ENCODE assay signal across 8 mouse cellular contexts in genomic region chr17:74526806-74527653, GRCm38 (mm10). TPM values are rescaled to one million over a fixed set of nuclear protein-coding genes. Genes with fewer than 3 reads are reported as not detected.
DNase-seq lines count a peak whose midpoint lies in the region; ATAC-seq and TF ChIP-seq lines count a peak whose summit lies in the region.

No protein-coding gene starts in this region.

- intact Hi-C loops in left cerebral cortex, adult 2 months (cut with DNase I): no loop called here

- peak overlapping the region; percentile 63 for H3K4me2 ChIP-seq in limb, embryonic 15.5 days

- H3K9me3 ChIP-seq in forebrain, embryonic 10.5 days: 0 out of 2 replicates have a peak, but pooled peaks cover 2% of the 10 kb centered on the region
- H3K9me3 ChIP-seq in limb, embryonic 15.5 days: no peaks in the 10 kb centered on the region

- ATAC-seq in limb, embryonic 15.5 days (ENCODE audit: insufficient number of reproducible peaks, low FRiP score, low TSS enrichment, low read depth): no peak
- ATAC-seq in megakaryocyte-erythroid progenitor cell, adult 5-6 weeks (replicated peaks; ENCODE audit: low FRiP score, low TSS enrichment, poor library complexity, severe bottlenecking): no peak

- H3K4me1 ChIP-seq in forebrain, embryonic 10.5 days: peaks cover 28% of the 10 kb centered on the region
- H3K4me1 ChIP-seq in limb, embryonic 15.5 days: peaks cover 20% of the 10 kb centered on the region

- H3K27ac ChIP-seq in left cerebral cortex, adult 2 months: peak overlapping the region; percentile 94
- H3K27ac ChIP-seq in forebrain, embryonic 10.5 days: peak overlapping the region; percentile 98
- H3K27ac ChIP-seq in limb, embryonic 15.5 days: peak overlapping the region; percentile 98

- peak overlapping the region; percentile 54 for H3K4me3 ChIP-seq in left cerebral cortex, adult 2 months
- peak overlapping the region; percentile 98 for H3K4me3 ChIP-seq in forebrain, embryonic 10.5 days
- peak overlapping the region; percentile 91 for H3K4me3 ChIP-seq in limb, embryonic 15.5 days

- WGBS in forebrain, embryonic 10.5 days: 91% methylated on average over 9 of the region's 9 CpGs
- WGBS in limb, embryonic 15.5 days: 75% methylated on average over 9 of the region's 9 CpGs

- H3K27me3 ChIP-seq in forebrain, embryonic 10.5 days (ENCODE audit: poor library complexity, severe bottlenecking): no peaks in the 10 kb centered on the region
- H3K27me3 ChIP-seq in limb, embryonic 15.5 days: no peaks in the 10 kb centered on the region

- DNase-seq in left cerebral cortex, adult 2 months (ENCODE audit: extremely low spot score in 1 of 2, low spot score in 2 of 2): no peak
- no peak for DNase-seq in left cerebral cortex, adult 18-20 months (ENCODE audit: low spot score in 2 of 2)
- DNase-seq in R1 (ENCODE audit: low read depth, low spot score): peak; percentile 93
- DNase-seq in forebrain, embryonic 10.5 days (ENCODE audit: extremely low spot score, low spot score): no peak
- peak; percentile 1 for DNase-seq in retina, postnatal 1 day
- DNase-seq in layer of hippocampus, adult 8-10 months (ENCODE audit: low spot score in 2 of 2): no peak

- H3K36me3 ChIP-seq in forebrain, embryonic 10.5 days (replicated peaks): no peaks in the 10 kb centered on the region
- no peaks in the 10 kb centered on the region for H3K36me3 ChIP-seq in limb, embryonic 15.5 days

- H3K9ac ChIP-seq in limb, embryonic 15.5 days: peak overlapping the region; percentile 41

- TF ChIP-seq CTCF in left cerebral cortex, adult 2 months (IDR thresholded peaks at IDR 0.05): no peak

RNA-seq across cellular contexts. Expression of gene Birc6, which starts 1.1 kb away (rescaled TPM):
- 100 to 1,000 TPM; 132 to 144 TPM for total RNA-seq in left cerebral cortex, adult 2 months (2021)
- 100 to 1,000 TPM; 117 to 130 TPM for total RNA-seq in left cerebral cortex, adult 18-20 months (2021)
- polyA plus RNA-seq in forebrain, embryonic 10.5 days (2016; fragmentation: Nextera tagmentation; extraction: Ambion mirVana): 85.0 and 86.5 TPM in 2 replicates
- polyA plus RNA-seq in limb, embryonic 15.5 days (2015; fragmentation: Nextera tagmentation; extraction: Ambion mirVana): 79.1 and 82.5 TPM in 2 replicates
- total RNA-seq in megakaryocyte-erythroid progenitor cell, adult 5-6 weeks (2014; fragmentation: Nextera tagmentation): 147 and 149 TPM in 2 replicates
- total RNA-seq in megakaryocyte-erythroid progenitor cell, adult 5-6 weeks (2017): 159 and 167 TPM in 2 replicates
- total RNA-seq in layer of hippocampus, adult 8-10 months (2022): 100 to 1,000 TPM; 113 to 132 (median 117) TPM

RNA-seq across cellular contexts. Expression of gene Yipf4, which starts 37.7 kb away (rescaled TPM):
- 10 to 100 TPM; 76.7 to 89.5 TPM for total RNA-seq in left cerebral cortex, adult 2 months (2021)
- total RNA-seq in left cerebral cortex, adult 18-20 months (2021): 10 to 100 TPM; 72.8 to 83.4 TPM
- 27.0 and 28.6 TPM in 2 replicates for polyA plus RNA-seq in forebrain, embryonic 10.5 days (2016; fragmentation: Nextera tagmentation; extraction: Ambion mirVana)
- polyA plus RNA-seq in limb, embryonic 15.5 days (2015; fragmentation: Nextera tagmentation; extraction: Ambion mirVana): 55.9 and 67.8 TPM in 2 replicates
- total RNA-seq in megakaryocyte-erythroid progenitor cell, adult 5-6 weeks (2014; fragmentation: Nextera tagmentation): 21.2 and 32.3 TPM in 2 replicates
- total RNA-seq in megakaryocyte-erythroid progenitor cell, adult 5-6 weeks (2017): 34.1 and 56.6 TPM in 2 replicates
- total RNA-seq in layer of hippocampus, adult 8-10 months (2022): 10 to 100 TPM; 78.8 to 86.5 (median 82.5) TPM

Comparison
In these comparisons a context has a peak if more than half of its experiments do, and no peak if none do; other contexts are left out.
1. DNase-seq: peak in R1 (single experiment) and retina, postnatal 1 day (single experiment); none in left cerebral cortex, adult 2 months (0 of 2), left cerebral cortex, adult 18-20 months (0 of 2), forebrain, embryonic 10.5 days (single experiment) and layer of hippocampus, adult 8-10 months (0 of 2).
2. Peak in every context shown above with its lines, with median percentiles within 50 percentile points of each other: H3K27ac ChIP-seq and H3K4me3 ChIP-seq.